Mouse (Mus musculus): Measurements from ENCODE around the gene Kcnc3.
A peak's percentile ranks its signal among the peaks of the same experiment; 100 is the strongest.

Gene Kcnc3

GRCm38 (mm10) chr7:44596996-44597538 lies 6.6 kb downstream of the Kcnc3 start:
- ATAC-seq (ENCODE audit: low TSS enrichment), result no peak

- no peak for ATAC-seq (ENCODE audit: low TSS enrichment)
Measured at GRCm38 (mm10) chr7:44597666-44598065, 7.2 kb downstream of the Kcnc3 start.

DNA sequence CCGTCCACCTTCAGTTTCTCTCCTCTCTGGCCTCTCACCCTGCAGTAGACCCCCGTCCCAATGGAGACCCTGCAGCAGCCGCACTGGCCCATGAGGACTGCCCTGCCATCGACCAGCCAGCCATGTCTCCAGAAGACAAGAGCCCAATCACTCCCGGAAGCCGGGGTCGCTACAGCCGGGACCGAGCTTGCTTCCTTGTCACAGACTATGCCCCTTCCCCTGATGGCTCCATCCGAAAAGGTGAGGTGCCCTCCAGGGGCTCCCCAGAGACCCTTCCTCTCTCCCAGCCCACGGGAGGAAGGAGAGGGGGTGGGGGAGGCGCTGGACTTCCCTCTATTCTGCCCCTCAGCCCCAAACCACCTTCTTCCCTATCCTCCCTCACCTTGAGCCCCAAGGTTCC lies 7.9 kb downstream of the Kcnc3 start:
- ATAC-seq (ENCODE audit: low TSS enrichment), result no peak

DNA sequence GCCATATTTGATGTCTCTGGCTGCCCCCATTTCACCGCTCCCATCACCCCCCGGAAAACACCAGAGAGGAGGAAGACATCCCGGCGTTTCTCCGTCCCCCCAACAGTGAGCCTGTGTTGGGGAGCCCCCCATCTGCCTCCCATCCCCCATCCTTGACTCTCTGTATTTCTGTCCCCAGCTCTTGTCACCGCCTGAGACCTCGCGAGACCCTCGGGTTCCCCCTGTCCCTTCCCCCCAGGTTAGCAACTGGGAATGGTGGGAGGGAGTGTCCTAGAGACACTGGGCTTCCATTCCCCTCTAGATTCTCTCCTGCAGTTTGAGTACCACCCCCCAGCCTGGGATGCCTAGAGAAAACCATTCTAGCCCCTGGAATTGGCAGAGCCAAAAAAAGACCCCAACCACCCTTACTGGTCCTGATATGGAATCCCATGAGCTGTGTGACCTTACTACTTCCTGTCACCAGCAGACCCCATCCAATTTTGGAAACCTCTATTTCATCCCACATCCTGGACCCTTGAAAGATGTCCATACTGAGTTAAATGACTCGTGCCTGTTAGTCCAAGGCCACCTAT lies 10.3 kb downstream of the Kcnc3 start:
- no peak for ATAC-seq (ENCODE audit: low TSS enrichment)

DNA sequence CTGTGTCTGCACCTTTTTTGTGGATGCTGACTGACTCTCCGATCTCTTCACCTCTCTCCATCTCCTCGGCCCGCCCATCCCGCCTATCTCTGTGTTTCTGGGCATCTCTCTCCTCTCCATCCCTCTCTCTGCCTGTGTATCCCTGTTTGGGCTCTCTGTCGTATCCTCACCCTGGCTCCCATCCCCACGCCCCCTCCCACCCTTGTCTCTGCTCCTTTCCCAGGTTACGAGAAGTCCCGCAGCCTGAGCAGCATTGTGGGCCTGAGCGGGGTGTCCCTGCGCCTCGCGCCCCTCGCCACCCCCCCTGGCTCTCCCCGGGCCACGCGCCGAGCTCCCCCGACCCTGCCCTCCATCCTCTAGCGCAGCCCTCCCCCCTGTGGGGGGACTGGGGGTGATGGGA lies 11.2 kb downstream of the Kcnc3 start:
- ATAC-seq (ENCODE audit: low TSS enrichment), result no peak

DNA sequence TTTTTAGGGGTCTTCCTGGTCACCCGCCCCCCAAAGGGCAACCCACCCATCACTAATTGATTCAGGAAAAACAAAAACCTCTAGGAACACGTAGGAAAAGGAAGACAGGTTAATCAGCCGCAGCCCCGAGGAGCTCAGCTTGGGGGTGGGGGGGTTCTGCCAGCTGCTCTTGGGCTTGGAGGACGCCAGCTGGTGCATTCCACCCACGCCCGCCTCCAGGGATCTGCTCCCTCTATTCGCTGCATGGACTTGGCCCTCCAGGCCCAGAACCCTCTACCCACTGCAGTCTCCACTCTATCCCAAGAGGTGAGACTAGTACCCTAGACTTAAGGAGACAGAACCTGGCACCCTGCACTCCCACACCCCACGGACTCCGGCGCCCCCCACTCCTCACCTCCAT lies 12.0 kb downstream of the Kcnc3 start:
- peak; percentile 59 for ATAC-seq (ENCODE audit: low TSS enrichment)

- ATAC-seq (ENCODE audit: low TSS enrichment), result no peak
Measured at GRCm38 (mm10) chr7:44603186-44603855, 12.9 kb downstream of the Kcnc3 start.

DNA sequence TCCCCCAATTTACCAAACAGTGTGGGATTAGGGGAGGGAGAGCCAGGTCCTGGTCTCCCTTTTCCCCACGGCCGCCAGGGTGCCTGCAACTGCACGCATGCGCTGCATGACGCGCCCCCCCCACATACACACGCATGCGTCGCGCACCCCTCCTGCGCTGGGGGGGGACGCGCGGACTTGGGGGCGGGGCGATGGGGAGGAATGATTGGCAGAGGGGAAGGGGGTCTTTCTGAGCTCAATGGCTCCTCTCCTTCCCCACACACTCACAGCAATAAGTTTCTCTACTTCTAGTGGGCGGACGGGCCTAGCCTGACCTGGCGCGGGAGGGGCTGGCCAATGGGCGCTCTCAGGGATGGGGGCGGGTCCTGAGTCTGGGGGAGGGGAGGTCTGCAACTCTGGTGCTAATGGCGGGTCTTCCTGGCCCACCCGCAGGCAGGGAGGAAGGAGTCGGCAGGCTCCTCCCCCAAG lies 13.7 kb downstream of the Kcnc3 start:
- no peak for ATAC-seq (ENCODE audit: low TSS enrichment)

DNA sequence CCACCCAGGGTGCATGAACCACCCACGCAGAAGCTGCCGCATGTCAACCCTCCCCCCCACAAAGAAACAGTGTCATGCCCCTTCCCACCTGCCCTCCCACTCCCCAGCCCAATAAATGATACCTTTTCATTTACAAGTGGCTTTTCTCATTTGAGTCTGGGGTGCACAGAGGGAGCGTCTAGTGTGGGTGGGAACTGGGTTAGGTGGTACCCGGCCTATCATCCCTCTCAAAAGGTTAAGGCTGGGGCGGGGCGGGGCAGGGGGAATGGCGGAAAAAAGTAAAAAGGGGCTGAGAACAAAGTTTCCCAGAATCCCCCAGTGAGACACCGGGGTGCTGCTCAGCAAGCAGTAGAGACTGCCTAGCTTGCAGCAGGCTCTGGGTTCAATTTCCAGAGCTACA lies 14.2 kb downstream of the Kcnc3 start:
- no peak for ATAC-seq (ENCODE audit: low TSS enrichment)

- no peak for ATAC-seq (ENCODE audit: low TSS enrichment)
Measured at GRCm38 (mm10) chr7:44605436-44605835, 15.0 kb downstream of the Kcnc3 start.

- peak; percentile 69 for ATAC-seq (ENCODE audit: low TSS enrichment)
Measured at GRCm38 (mm10) chr7:44606171-44606901, 15.9 kb downstream of the Kcnc3 start.

- no peak for ATAC-seq (ENCODE audit: low TSS enrichment)
Measured at GRCm38 (mm10) chr7:44612192-44612591, 21.7 kb downstream of the Kcnc3 start.

- no peak for ATAC-seq (ENCODE audit: low TSS enrichment)
Measured at GRCm38 (mm10) chr7:44614041-44614688, 23.7 kb downstream of the Kcnc3 start.

- ATAC-seq (ENCODE audit: low TSS enrichment), result no peak
Measured at GRCm38 (mm10) chr7:44615309-44615708, 24.8 kb downstream of the Kcnc3 start.

- ATAC-seq (ENCODE audit: low TSS enrichment), result no peak
Measured at GRCm38 (mm10) chr7:44615987-44616386, 25.5 kb downstream of the Kcnc3 start.

DNA sequence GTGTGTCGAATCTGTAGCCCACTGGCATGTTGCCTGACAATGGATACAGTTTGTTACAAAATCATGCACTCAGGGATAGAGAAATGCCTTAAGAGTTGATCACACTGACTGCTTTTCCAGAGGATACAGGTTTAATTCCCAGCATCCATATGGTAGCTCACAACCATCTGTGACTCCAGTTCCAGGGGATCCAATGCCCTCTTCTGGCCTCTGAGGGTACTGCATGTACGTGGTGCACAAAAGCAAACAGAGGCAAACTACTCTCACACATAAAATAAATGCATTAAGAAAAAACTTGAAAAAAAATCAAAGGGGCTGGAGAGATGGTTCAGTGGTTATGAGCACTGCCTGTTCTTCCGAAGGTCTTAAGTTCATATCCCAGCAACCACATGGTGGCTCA lies 26.6 kb downstream of the Kcnc3 start:
- ATAC-seq (ENCODE audit: low TSS enrichment), result no peak

GRCm38 (mm10) chr7:44623714-44624542 lies 33.5 kb downstream of the Kcnc3 start:
- no peak for ATAC-seq (ENCODE audit: low TSS enrichment)

DNA sequence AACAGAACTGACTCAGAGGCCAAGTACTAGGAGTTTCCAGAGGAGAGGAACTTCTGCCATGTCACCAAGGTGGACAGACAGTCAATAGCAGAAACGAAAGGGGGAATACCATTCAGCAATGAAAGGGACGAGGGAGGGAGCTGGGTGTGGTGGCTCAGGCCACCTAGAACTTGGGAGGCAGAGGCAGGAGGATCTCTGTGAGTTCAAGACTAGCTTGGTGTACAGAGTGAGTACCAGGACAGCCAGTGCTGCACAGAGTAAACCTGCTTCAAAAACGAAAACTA lies 34.0 kb downstream of the Kcnc3 start:
- ATAC-seq (ENCODE audit: low TSS enrichment), result no peak

GRCm38 (mm10) chr7:44624828-44625227 lies 34.4 kb downstream of the Kcnc3 start:
- no peak for ATAC-seq (ENCODE audit: low TSS enrichment)

GRCm38 (mm10) chr7:44625241-44626067 lies 35.0 kb downstream of the Kcnc3 start:
- ATAC-seq (ENCODE audit: low TSS enrichment), result no peak

DNA sequence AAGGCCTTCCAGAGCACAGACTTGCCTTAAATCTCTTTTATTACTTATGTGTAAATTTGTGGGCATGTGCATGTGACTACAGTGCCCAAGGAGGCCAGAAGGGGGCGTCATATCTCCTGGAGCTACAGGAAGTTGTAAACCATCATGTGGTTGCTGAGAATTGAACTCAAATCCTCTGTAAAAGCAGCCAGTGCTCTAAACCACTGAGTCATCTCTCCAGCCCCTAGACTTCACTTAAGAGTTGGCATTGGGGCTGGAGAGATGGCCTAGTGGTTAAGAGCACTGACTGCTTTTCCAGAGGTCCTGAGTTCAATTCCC lies 35.6 kb downstream of the Kcnc3 start:
- no peak for ATAC-seq (ENCODE audit: low TSS enrichment)

Data from frontal cortex, adult (tissue).